Mouse (Mus musculus): ENCODE results near the gene Slc29a1. TPM values are rescaled to one million over a fixed set of nuclear protein-coding genes. Genes with fewer than 3 reads are reported as not detected.

Gene Slc29a1
- polyA plus RNA-seq, 1 experiment from 2014 or later, result 47.2 TPM

DNA sequence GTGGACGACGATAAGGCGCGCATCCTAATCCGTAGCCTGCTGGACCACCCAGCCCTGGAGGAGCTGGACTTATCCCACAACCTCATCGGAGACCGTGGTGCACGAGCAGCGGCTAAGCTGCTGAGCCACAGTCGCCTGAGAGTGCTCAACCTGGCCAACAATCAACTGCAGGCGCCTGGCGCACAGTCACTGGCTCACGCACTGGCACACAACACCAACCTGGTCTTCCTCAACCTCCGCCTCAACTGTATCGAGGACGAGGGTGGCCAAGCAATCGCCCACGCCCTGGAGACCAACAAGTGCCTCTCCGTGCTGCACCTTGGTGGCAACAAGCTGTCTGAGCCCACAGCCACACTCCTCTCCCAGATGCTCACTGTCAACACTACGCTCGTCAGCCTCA, 59.7 kb downstream of the Slc29a1 start:
- no peaks in the 10 kb centered on the region for H3K9me3 ChIP-seq (replicated peaks)
- ATAC-seq (ENCODE audit: low FRiP score), result no peak
- peaks cover 84% of the 10 kb centered on the region for H3K27me3 ChIP-seq
- no peak overlapping the region for H3K4me2 ChIP-seq (replicated peaks)
- no peak overlapping the region for H3K4me3 ChIP-seq
- peaks cover 4% of the 10 kb centered on the region; the same call in 1 of the 2 replicates for H3K36me3 ChIP-seq
- H3K27ac ChIP-seq, result no peak overlapping the region
- 76% methylated on average over 21 of the region's 21 CpGs for WGBS
- H3K4me1 ChIP-seq, result peaks cover 12% of the 10 kb centered on the region
- H3K9ac ChIP-seq, result no peak overlapping the region

DNA sequence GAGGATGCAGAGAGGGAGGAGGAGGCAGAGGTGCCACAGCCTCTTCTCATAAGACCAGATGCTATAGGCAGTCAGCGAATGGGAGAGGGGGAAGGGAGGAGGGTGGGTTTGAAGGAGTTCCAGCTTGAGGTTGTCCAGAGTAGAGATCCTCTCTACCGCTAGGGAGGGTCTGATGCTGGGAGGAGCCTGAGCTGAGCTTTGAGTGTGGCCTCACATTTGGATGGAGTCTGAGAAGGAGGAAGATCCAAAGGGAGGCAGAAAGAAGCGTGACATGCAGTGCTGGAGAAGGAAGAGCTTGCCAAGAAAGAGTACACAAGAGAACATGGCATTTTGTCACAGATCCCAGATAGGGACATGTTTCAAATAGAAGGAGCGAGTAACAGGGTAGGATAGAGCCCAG, 61.0 kb downstream of the Slc29a1 start:
- Histone ChIP-seq H3K36me3 (no peaks in the 10 kb centered on the region), H3K27me3 (peaks cover 82% of the 10 kb centered on the region), H3K4me1 (no peaks in the 10 kb centered on the region; the same call in 1 of the 2 replicates), H3K4me2 (replicated peaks) (no peak overlapping the region), H3K9me3 (replicated peaks) (no peaks in the 10 kb centered on the region), H3K27ac (no peak overlapping the region), H3K9ac (no peak overlapping the region), H3K4me3 (no peak overlapping the region)
- WGBS, result 62% methylated on average over 4 of the region's 4 CpGs
- no peak for ATAC-seq (ENCODE audit: low FRiP score)

DNA sequence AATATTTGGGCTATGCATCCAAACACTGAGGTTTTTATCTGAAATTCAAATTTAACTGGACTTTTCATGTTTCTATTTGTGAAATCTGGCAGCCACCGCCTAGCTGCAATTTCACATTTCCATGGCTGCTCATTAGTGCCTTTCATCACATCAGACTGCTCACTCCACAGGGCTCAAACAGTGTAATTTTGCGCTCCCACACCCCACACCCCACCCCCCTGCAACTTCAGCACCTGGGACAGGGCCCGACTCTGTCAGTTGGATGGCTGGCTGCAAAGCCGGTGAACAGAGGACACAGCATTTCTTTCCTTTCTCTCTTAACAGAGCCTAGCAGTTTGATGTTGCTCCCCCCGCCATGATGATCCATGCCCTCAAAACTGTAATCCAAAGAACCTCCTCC, 63.1 kb downstream of the Slc29a1 start:
- 18% methylated on average over 5 of the region's 5 CpGs for WGBS
- H3K9ac ChIP-seq, result no peak overlapping the region
- peaks cover 78% of the 10 kb centered on the region for H3K27me3 ChIP-seq

More for the DNA sequence above, 63.1 kb downstream of the Slc29a1 start:
- Histone ChIP-seq H3K4me2 (replicated peaks) (no peak overlapping the region), H3K4me3 (no peak overlapping the region), H3K4me1 (no peaks in the 10 kb centered on the region), H3K9me3 (replicated peaks) (no peaks in the 10 kb centered on the region), H3K36me3 (no peaks in the 10 kb centered on the region), H3K27ac (no peak overlapping the region)
- no peak for ATAC-seq (ENCODE audit: low FRiP score)

Other genes with a start within 250 kb of the Slc29a1 start
- gene Cdc5l, start 165.9 kb downstream of the Slc29a1 start, polyA plus RNA-seq (2016; fragmentation: Nextera tagmentation; extraction: Ambion mirVana), result 75.2 and 75.9 TPM in 2 replicates
- gene Spats1, start 124.2 kb downstream of the Slc29a1 start, polyA plus RNA-seq (2016; fragmentation: Nextera tagmentation; extraction: Ambion mirVana), result 0.62 and 1.4 TPM in 2 replicates
- gene Aars2, start 92.8 kb downstream of the Slc29a1 start, polyA plus RNA-seq (2016; fragmentation: Nextera tagmentation; extraction: Ambion mirVana), result 23.0 and 23.4 TPM in 2 replicates
- 2.3 and 3.2 TPM in 2 replicates for gene Tcte1, start 76.2 kb downstream of the Slc29a1 start, polyA plus RNA-seq (2016; fragmentation: Nextera tagmentation; extraction: Ambion mirVana)
- 12.3 and 13.0 TPM in 2 replicates for gene Tmem151b, start 49.9 kb downstream of the Slc29a1 start, polyA plus RNA-seq (2016; fragmentation: Nextera tagmentation; extraction: Ambion mirVana)
- 7.0 and 7.7 TPM in 2 replicates for gene Nfkbie, start 43.9 kb downstream of the Slc29a1 start, polyA plus RNA-seq (2016; fragmentation: Nextera tagmentation; extraction: Ambion mirVana)
- 90.6 and 92.4 TPM in 2 replicates for gene Slc35b2, start 35.7 kb downstream of the Slc29a1 start, polyA plus RNA-seq (2016; fragmentation: Nextera tagmentation; extraction: Ambion mirVana)
- 1,350 and 1,487 TPM in 2 replicates for gene Hsp90ab1, start 26.3 kb downstream of the Slc29a1 start, polyA plus RNA-seq (2016; fragmentation: Nextera tagmentation; extraction: Ambion mirVana)
- gene Mymx, start 2.5 kb upstream of the Slc29a1 start, polyA plus RNA-seq (2016; fragmentation: Nextera tagmentation; extraction: Ambion mirVana), result 1.6 and 5.0 TPM in 2 replicates
- 1.4 and 2.4 TPM in 2 replicates for gene Capn11, start 59.7 kb upstream of the Slc29a1 start, polyA plus RNA-seq (2016; fragmentation: Nextera tagmentation; extraction: Ambion mirVana)
- 98.1 and 110 TPM in 2 replicates for gene Mrpl14, start 86.7 kb upstream of the Slc29a1 start, polyA plus RNA-seq (2016; fragmentation: Nextera tagmentation; extraction: Ambion mirVana)
- 102 TPM in 2 replicates for gene Tmem63b, start 87.3 kb upstream of the Slc29a1 start, polyA plus RNA-seq (2016; fragmentation: Nextera tagmentation; extraction: Ambion mirVana)
- not detected in 2 replicates for gene 1600014C23Rik, start 134.2 kb upstream of the Slc29a1 start, polyA plus RNA-seq (2016; fragmentation: Nextera tagmentation; extraction: Ambion mirVana)